Mouse (Mus musculus) hindbrain, embryonic 10.5 days (tissue): ENCODE data around the gene Olfr191. TPM values are rescaled to one million over a fixed set of nuclear protein-coding genes. Genes with fewer than 3 reads are reported as not detected.
"Not testable (repeated sequence)": the region's sequence is repeated elsewhere in the genome, so short reads cannot be mapped to it uniquely, and the experiment has no call there.

ENCODE experiments used
- DNase-seq: peaks from one replicate; pipeline ENCODE4 v3.0.0-alpha.2; 2017; ENCODE audit warnings: low spot score
- H3K27ac ChIP-seq: fragments of 300-500 bp; sonication (generic); 2 replicates; pipeline ENCODE4 v1.5.1; 2016; ENCODE audit warnings: mild to moderate bottlenecking, moderate library complexity
- H3K27me3 ChIP-seq: fragments of 300-500 bp; sonication (generic); 2 replicates; pipeline ENCODE4 v1.6.1; 2016; ENCODE audit warnings: mild to moderate bottlenecking; ENCODE audit not compliant: poor library complexity, insufficient read depth, severe bottlenecking
- H3K36me3 ChIP-seq: fragments of 300-500 bp; sonication (generic); 2 replicates; pipeline ENCODE4 v1.6.1; 2016; ENCODE audit warnings: mild to moderate bottlenecking, moderate library complexity
- H3K4me1 ChIP-seq: fragments of 300-500 bp; sonication (generic); replicated peaks from 2 replicates; pipeline ENCODE4 v1.6.1; 2016; ENCODE audit warnings: mild to moderate bottlenecking
- H3K4me3 ChIP-seq: fragments of 300-500 bp; sonication (generic); 2 replicates; pipeline ENCODE4 v1.5.1; 2016; ENCODE audit warnings: mild to moderate bottlenecking, moderate library complexity
- H3K9me3 ChIP-seq: fragments of 300-500 bp; sonication (generic); 2 replicates; pipeline ENCODE4 v1.6.1; 2016; ENCODE audit warnings: mild to moderate bottlenecking, moderate library complexity
- whole genome bisulfite sequencing: fragments of 180-500 bp; shearing (Covaris S2); methylation state at CpG from one replicate; pipeline ENCODE4 v1.1.7; 2016; 5-methylcytosine and 5-hydroxymethylcytosine counted together
- polyA plus RNA-seq: library from polyadenylated mRNA; unstranded; fragments of >200 nt; fragmentation: Nextera tagmentation; extraction: Ambion mirVana; gene quantifications from 2 replicates; pipeline ENCODE4 v1.2.1, GENCODE M21; 2016

Gene Olfr191
- not detected in 2 replicates for polyA plus RNA-seq

DNA sequence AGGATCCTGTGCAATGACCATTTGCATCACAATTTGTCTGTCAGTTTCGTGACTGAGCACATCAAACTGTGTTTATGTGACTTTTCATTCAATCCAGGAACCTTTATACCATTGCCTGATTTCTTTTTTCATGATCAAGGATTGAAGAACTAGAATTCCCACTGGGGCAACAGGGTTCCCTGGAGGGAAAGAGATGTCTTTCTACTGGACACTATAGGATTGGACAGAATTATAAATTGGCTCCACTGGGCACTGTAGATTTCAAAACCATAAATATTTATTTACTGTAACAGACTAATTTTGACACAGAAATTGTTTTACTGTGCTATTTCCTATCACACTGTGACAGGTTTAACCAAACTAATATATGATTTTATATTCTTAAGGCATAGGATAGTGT is at the start of gene Olfr191:
Gene Olfr191 (minus strand): TSS at position 101 of the 400 bp plus-strand sequence.
- WGBS: 42% methylated on average over 1 of the region's 1 CpGs
- H3K27me3 ChIP-seq, H3K4me3 ChIP-seq, DNase-seq, H3K27ac ChIP-seq, H3K36me3 ChIP-seq, H3K4me1 ChIP-seq, H3K9me3 ChIP-seq: not testable (repeated sequence)

- Histone ChIP-seq H3K27me3 (no peaks in the 10 kb centered on the region), H3K9me3 (0 out of 2 replicates have a peak, but pooled peaks cover 4% of the 10 kb centered on the region), H3K4me1 (no peaks in the 10 kb centered on the region), H3K27ac (no peak overlapping the region), H3K4me3 (no peak overlapping the region), H3K36me3 (no peaks in the 10 kb centered on the region)
- DNase-seq: no peak
- WGBS: 84% methylated on average over 1 of the region's 1 CpGs
Measured at GRCm38 (mm10) chr16:59130740-59131139, 41.1 kb upstream of the Olfr191 start.

GRCm38 (mm10) chr16:59120969-59121368 is 31.3 kb upstream of the Olfr191 start, which contains the start of gene Olfr194:
Olfr194 (minus strand) TSS chr16:59121069.
- Histone ChIP-seq H3K4me1 (no peaks in the 10 kb centered on the region), H3K27ac (no peak within 1 kb of the TSS), H3K27me3 (no peaks in the 10 kb centered on the region), H3K4me3 (no peak within 1 kb of the TSS), H3K9me3 (no peaks in the 10 kb centered on the region), H3K36me3 (no peaks in the 10 kb centered on the region)
- no peak for DNase-seq

DNA sequence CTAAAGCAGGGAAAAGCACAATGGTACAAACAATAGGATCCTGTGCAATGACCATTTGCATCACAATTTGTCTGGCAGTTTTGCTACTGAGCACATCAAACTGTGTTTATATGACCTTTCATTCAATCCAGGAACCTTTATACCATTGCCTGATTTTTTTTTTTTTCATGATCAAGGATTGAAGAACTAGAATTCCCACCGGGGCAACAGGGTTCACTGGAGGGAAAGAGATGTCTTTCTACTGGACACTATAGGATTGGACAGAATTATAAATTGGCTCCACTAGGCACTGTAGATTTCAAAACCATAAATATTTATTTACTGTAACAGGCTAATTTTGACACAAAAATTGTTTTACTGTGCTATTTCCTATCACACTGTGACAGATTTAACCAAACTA is 22.2 kb upstream of the Olfr191 start, which contains the start of gene Olfr193:
Gene Olfr193 (minus strand): TSS at position 101 of the 400 bp plus-strand sequence.
- H3K9me3 ChIP-seq: no peaks in the 10 kb centered on the region
- no peaks in the 10 kb centered on the region for H3K27me3 ChIP-seq
- no peak within 1 kb of the TSS for H3K27ac ChIP-seq
- no peak for DNase-seq
- no peaks in the 10 kb centered on the region for H3K4me1 ChIP-seq
- H3K4me3 ChIP-seq: no peak within 1 kb of the TSS
- H3K36me3 ChIP-seq: no peaks in the 10 kb centered on the region
- WGBS: 78% methylated on average over 1 of the region's 1 CpGs

DNA sequence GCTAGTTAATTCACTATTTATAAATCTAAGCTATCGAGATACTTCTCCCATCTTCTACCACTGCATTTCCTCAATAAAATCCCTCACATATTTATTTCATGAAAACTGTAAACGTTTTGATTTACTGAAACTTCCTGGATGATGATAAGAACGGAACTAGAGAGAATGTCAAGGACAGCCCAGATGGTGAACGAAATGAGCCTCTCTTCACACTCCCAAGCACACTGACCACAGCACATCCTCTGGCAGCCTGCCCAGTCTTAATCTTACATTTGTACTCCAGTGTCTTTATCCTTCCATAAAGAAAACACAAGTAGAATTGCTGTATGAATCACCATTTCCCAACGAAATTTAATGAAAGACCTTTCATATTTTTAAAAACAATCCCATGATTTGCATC is 18.9 kb upstream of the Olfr191 start:
- not testable (repeated sequence) for H3K9me3 ChIP-seq, H3K36me3 ChIP-seq, DNase-seq, H3K4me3 ChIP-seq, H3K27me3 ChIP-seq, H3K27ac ChIP-seq, H3K4me1 ChIP-seq
- WGBS: 75% methylated on average over 5 of the region's 5 CpGs

GRCm38 (mm10) chr16:59105312-59105711 is 15.7 kb upstream of the Olfr191 start:
- Histone ChIP-seq H3K36me3 (no peaks in the 10 kb centered on the region), H3K9me3 (no peaks in the 10 kb centered on the region), H3K4me1 (no peaks in the 10 kb centered on the region), H3K27me3 (no peaks in the 10 kb centered on the region), H3K4me3 (no peak overlapping the region), H3K27ac (no peak overlapping the region)
- 92% methylated on average over 2 of the region's 2 CpGs for WGBS
- DNase-seq: no peak

DNA sequence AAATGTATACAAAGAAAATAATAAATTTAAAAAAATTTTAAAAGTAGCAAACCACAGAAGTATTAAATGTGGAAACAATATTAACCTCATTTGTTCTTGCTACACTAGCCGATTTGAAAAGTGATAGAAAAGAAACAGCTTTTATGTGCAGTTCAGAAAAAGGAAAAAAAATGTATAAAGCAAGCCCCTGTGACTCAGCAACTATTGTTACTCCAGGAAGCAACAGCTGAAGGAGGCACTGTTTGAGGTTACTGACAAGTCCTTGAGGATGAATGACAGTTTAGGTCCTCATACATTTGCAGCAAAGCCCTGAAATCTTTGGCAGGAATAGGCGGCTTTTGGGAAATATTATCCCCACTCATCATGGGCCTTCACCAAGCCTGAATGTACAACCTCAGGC is 8.5 kb downstream of the Olfr191 start:
- H3K36me3 ChIP-seq, H3K9me3 ChIP-seq, H3K27me3 ChIP-seq, DNase-seq, H3K4me3 ChIP-seq, H3K27ac ChIP-seq, H3K4me1 ChIP-seq: not testable (repeated sequence)
- WGBS: 88% methylated on average over 2 of the region's 2 CpGs

GRCm38 (mm10) chr16:59077905-59078304 is 11.7 kb downstream of the Olfr191 start, which contains the start of gene Olfr190:
Olfr190 (minus strand) TSS chr16:59078005.
- H3K4me3 ChIP-seq: no peak within 1 kb of the TSS
- H3K9me3 ChIP-seq: no peaks in the 10 kb centered on the region
- no peak for DNase-seq
- no peaks in the 10 kb centered on the region for H3K36me3 ChIP-seq
- no peak within 1 kb of the TSS for H3K27ac ChIP-seq
- no peaks in the 10 kb centered on the region for H3K27me3 ChIP-seq
- no peaks in the 10 kb centered on the region for H3K4me1 ChIP-seq
- WGBS: 92% methylated on average over 5 of the region's 5 CpGs

- Histone ChIP-seq H3K4me3 (no peak overlapping the region), H3K27ac (no peak overlapping the region), H3K27me3 (no peaks in the 10 kb centered on the region), H3K4me1 (no peaks in the 10 kb centered on the region), H3K9me3 (no peaks in the 10 kb centered on the region), H3K36me3 (no peaks in the 10 kb centered on the region)
- 91% methylated on average over 1 of the region's 1 CpGs for WGBS
- no peak for DNase-seq
Measured at GRCm38 (mm10) chr16:59073520-59073919, 16.1 kb downstream of the Olfr191 start.

DNA sequence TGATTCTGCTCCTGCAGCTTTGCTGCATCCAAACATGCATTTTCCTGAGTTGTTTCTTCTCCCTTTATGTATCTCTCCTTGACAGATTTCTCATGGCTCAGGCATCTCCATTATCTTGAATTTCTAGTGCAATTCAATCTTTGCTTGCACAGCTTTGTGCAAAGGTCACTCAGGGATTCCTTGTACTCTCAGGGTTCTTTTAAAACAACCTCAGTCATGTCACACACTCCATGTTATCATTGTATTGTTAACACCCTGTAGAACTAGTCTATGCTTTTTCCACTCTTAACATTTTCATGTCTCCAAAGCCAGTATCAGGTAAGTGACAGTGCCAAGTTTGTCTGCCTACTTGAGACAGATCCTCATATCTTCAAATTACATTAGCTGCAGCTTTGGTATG is 17.9 kb downstream of the Olfr191 start:
- no peaks in the 10 kb centered on the region for H3K9me3 ChIP-seq
- H3K4me3 ChIP-seq: no peak overlapping the region
- no peak for DNase-seq
- H3K27me3 ChIP-seq: no peaks in the 10 kb centered on the region
- H3K4me1 ChIP-seq: no peaks in the 10 kb centered on the region
- no peak overlapping the region for H3K27ac ChIP-seq
- no peaks in the 10 kb centered on the region for H3K36me3 ChIP-seq

DNA sequence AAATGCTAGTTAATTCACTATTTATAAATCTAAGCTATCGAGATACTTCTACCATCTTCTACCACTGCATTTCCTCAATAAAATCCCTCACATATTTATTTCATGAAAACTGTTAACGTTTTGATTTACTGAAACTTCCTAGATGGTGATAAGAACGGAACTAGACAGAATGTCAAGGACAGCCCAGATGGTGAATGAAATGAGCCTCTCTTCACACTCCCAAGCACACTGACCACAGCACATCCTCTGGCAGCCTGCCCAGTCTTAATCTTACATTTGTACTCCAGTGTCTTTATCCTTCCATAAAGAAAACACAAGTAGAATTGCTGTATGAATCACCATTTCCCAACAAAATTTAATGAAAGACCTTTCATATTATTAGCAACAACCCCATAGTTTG is 27.2 kb downstream of the Olfr191 start:
- H3K27me3 ChIP-seq, H3K4me1 ChIP-seq, H3K4me3 ChIP-seq, H3K27ac ChIP-seq, DNase-seq, H3K36me3 ChIP-seq, H3K9me3 ChIP-seq: not testable (repeated sequence)
- WGBS: 73% methylated on average over 3 of the region's 3 CpGs

DNA sequence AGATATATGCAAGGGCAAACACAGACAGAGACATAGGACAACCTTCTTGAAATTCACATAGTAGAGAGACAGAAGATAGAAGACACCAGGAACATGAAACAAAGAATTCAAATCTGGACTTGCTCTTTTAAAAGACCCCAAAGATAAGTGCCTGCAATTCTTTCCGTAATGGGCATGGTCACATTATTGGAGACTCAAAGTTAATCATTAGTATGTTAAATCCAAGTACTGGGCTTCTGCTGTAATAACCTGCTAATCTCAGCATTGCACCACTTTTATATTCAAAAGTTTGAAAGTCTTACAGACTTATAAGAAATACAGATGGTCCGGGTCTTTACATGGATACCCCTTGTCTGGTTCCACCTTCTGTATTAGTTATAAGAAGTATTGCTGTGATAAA is 40.3 kb downstream of the Olfr191 start:
- not testable (repeated sequence) for H3K27me3 ChIP-seq, H3K4me3 ChIP-seq, H3K4me1 ChIP-seq, H3K9me3 ChIP-seq, H3K27ac ChIP-seq, DNase-seq, H3K36me3 ChIP-seq
- WGBS: 92% methylated on average over 2 of the region's 2 CpGs

GRCm38 (mm10) chr16:59048860-59049259 is 40.8 kb downstream of the Olfr191 start:
- no peaks in the 10 kb centered on the region for H3K9me3 ChIP-seq
- no peaks in the 10 kb centered on the region for H3K27me3 ChIP-seq
- WGBS: 82% methylated on average over 1 of the region's 1 CpGs
- no peak for DNase-seq
- no peaks in the 10 kb centered on the region for H3K4me1 ChIP-seq
- H3K27ac ChIP-seq: no peak overlapping the region
- H3K4me3 ChIP-seq: no peak overlapping the region
- no peaks in the 10 kb centered on the region for H3K36me3 ChIP-seq

DNA sequence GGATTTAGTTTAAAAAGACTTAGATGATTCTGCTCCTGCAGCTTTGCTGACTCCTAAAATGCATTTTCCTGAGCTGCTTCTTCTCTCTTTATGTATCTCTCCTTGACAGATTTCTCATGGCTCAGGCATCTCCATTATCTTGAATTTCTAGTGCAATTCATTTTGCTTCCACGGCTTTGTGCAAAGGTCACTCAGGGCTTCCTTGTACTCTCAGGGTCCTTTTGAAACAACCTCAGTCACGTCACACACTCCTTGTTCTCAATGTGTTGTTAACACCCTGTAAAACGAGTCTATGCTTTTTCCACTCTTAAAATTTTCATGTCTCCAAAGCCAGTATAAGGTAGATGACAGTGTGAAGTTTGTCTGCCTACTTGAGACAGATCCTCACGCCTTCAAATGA is 42.0 kb downstream of the Olfr191 start:
- no peak overlapping the region for H3K4me3 ChIP-seq
- no peaks in the 10 kb centered on the region for H3K27me3 ChIP-seq
- DNase-seq: no peak
- WGBS: 70% methylated on average over 4 of the region's 4 CpGs
- no peaks in the 10 kb centered on the region for H3K4me1 ChIP-seq
- H3K36me3 ChIP-seq: no peaks in the 10 kb centered on the region
- no peak overlapping the region for H3K27ac ChIP-seq
- H3K9me3 ChIP-seq: no peaks in the 10 kb centered on the region
